Mouse (Mus musculus): ENCODE measurements around the gene Vmn1r204.
"Not testable (repeated sequence)": the region's sequence is repeated elsewhere in the genome, so short reads cannot be mapped to it uniquely, and the experiment has no call there.

The Vmn1r204 gene

GRCm38 (mm10) chr13:22552898-22553297, at the start of gene Vmn1r204:
Gene Vmn1r204 (plus strand): TSS chr13:22553198.
- in situ Hi-C loops (cut with MboI; ENCODE audit: unreplicated experiment in 2 of 2) = not testable (repeated sequence)

DNA sequence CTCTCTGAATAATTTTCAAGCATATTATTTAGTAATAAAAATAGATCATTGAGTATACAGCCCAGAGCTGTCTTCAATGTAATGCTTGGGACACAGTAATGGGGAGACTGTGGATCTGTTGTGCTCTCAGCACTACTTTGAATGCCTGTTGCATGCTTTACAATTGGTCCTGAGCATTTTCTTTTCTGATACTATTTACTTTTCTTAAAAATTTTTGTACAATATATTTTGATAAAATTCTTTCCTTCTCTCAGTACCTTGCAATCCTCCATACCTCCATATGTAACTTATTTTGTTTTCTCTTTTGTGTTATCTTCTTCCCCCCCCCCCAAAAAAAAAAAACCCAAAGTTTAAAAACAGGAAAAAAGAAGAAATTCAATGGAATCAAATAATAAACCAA, 47.7 kb upstream of the Vmn1r204 start, which contains the start of gene Vmn1r202:
Vmn1r202 (minus strand) TSS at position 101 of the 400 bp plus-strand sequence.
- in situ Hi-C loops (cut with MboI; ENCODE audit: unreplicated experiment in 2 of 2) = no loop called here

DNA sequence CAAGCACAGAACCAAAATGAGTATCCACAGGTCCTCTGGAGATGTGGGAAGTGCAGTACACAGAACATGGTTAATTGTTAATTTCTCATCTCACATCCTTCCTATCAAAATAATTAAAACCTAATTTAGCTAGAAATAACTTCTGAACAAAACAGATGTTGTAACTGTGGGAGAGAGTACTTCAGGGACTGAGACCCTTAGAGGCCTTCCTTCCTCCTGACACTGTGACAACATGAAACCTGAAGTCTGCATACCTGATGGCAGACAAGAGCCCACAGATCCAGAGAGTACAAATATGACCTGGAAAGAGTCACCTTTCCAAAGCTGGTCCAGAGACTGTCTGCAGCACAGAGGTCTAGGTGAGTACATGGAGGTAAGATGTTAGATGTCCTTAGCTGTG, 35.2 kb upstream of the Vmn1r204 start, which contains the start of gene Vmn1r203:
Vmn1r203 (plus strand) TSS at position 301 of the 400 bp plus-strand sequence.
- in situ Hi-C loops (cut with MboI; ENCODE audit: unreplicated experiment in 2 of 2) = no loop called here

DNA sequence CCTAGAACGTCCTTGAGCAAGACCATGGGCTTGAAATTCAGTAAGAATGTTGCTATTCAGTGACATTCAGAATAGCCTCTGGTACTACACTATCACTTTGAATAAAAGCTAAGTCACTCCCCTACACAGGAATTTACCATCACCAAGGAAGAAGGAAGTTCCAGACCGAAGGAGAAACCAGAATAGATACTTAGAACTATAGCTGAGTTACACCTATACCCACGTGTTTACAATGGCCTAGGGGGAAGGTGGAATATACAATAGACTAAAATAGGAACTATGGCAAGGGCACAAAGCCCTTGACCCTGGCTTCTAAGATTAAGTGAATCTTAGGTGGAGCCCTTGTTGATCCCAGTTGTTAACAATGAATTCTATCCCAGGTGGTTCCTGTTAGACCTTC, 21.9 kb downstream of the Vmn1r204 start:
- in situ Hi-C loops (cut with MboI; ENCODE audit: unreplicated experiment in 2 of 2) = not testable (repeated sequence)

DNA sequence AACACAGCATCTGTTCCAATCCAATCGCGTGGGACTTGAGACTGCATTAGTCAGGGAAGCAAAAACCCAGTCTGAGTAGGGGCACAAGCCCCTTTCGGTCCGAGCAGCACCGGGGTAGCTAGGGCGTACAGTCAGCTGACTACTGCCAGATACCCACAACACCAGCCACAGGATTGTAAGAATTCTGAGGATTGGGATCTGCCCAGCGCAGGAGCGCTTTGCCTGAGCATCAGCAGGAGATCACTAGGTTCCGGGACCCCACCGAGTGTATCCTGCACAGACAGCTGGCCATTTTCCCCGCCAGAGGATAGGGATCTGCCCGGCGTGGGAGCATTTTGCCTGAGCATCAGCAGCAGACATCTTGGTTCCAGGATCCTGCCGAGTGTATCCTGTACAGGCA, 30.3 kb downstream of the Vmn1r204 start:
- in situ Hi-C loops (cut with MboI; ENCODE audit: unreplicated experiment in 2 of 2) = not testable (repeated sequence)

DNA sequence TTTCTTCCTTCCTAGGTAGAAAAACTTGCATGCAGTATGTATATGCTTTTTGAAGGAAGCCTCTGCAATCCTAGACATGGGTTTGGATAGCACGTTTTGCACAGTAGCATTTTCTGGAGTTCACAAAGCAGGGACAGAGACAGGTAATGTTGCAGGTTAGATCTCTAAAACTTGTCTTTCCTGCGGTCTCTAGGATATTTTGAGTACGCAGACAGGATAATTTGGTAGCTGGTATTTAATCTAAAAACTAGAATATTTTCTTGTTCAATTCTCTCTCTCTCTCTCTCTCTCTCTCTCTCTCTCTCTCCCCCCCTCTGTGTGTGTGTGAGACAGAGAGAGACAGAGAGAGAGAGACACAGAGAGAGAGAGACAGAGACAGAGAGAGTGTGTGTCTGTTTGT, 39.9 kb downstream of the Vmn1r204 start, which contains the start of gene Vmn1r205:
Vmn1r205 (minus strand) TSS at position 101 of the 400 bp plus-strand sequence.
- in situ Hi-C loops (cut with MboI; ENCODE audit: unreplicated experiment in 2 of 2) = no loop called here
